Mouse (Mus musculus): ENCODE measurements around the gene Ier5. TPM values are rescaled to one million over a fixed set of nuclear protein-coding genes. Genes with fewer than 3 reads are reported as not detected.
A peak's percentile ranks its signal among the peaks of the same experiment; 100 is the strongest.

Gene Ier5
- total and polyA plus RNA-seq, 3 experiments: 47.7 to 59.3 (median 58.8) TPM

DNA sequence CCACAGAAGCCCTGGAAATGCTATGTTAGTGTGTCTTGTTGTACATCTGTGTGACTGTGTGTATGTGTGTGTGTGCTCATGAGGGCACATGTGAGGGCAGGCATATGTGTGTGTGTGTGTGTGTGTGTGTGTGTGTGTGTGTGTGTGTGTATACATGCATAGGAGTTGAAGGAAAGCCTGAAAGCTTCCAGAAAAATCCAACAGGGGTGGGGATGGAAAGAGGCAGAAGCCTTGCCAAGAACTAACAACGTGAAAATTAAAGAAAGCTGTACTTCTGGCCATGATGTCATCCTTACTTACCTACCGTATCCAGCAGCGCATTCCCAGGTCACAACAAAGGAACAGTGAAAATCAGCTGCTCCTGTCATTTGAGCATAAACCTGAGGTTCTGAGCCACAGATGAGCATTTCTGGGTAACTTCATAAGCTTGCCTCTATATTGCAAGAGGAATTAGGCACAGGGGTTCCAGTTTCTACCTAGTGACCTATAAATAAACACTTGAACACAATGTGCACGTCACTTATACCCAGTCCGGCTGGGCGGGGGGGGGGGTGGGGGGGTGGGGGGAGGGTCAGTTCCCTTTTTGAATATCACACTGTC, 45.0 kb downstream of the Ier5 start:
- H3K4me1 ChIP-seq (ENCODE audit: control insufficient read depth in 1 of 2, insufficient read depth in 2 of 2): peaks cover 50 to 88% of the 10 kb centered on the region in 2 experiments
- in situ Hi-C loops (cut with MboI; ENCODE audit: low pct_ligation_motif_present, low pct_unique_long_range_greater_than_20kb, low sequenced_read_pairs): loop anchor here (5.0 kb wide), 2 partner anchors 33 to 83 kb away; no protein-coding TSS in a partner anchor

DNA sequence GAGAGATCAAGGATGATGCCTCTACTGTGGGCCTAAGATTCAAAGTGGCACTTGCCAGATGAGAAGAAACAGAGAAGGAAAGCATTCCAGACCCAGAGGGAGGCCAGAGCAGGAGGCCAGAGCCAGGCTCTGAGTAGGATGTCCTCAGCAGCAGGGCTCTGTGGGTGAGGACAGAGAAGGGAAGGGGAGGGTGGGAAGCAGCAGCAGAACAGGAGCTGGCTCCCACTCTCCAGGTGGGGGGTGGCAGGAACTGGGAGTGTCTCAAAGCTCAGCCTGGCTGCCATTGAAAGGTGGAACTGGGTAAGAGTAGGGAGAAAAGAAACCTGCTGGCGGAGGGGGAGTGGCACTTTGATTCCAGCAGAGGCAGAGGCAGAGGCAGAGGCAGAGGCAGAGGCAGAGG, 46.1 kb downstream of the Ier5 start:
- H3K4me1 ChIP-seq (ENCODE audit: control insufficient read depth in 1 of 2, insufficient read depth in 2 of 2): peaks cover 49 to 85% of the 10 kb centered on the region in 2 experiments

More for the DNA sequence above, 45.0 kb downstream of the Ier5 start:
- no peaks in the 10 kb centered on the region for H3K9me3 ChIP-seq (replicated peaks; ENCODE audit: low read length)
- H3K79me2 ChIP-seq (replicated peaks; ENCODE audit: control insufficient read depth, extremely low read depth, insufficient read depth, poor library complexity, severe bottlenecking): no peaks in the 10 kb centered on the region
- H3K9ac ChIP-seq (ENCODE audit: insufficient read depth, low read depth): peak overlapping the region; percentile 32
- peak overlapping the region; percentile 75 for H3K27ac ChIP-seq (ENCODE audit: insufficient read depth, low read depth)
- no peak overlapping the region for H3K4me3 ChIP-seq (replicated peaks in 1 of 3; ENCODE audit: low read depth in 2 of 3, low read length in 2 of 3, poor library complexity in 1 of 3)
- no peaks in the 10 kb centered on the region for H3K36me3 ChIP-seq (replicated peaks in 1 of 2; ENCODE audit: control insufficient read depth in 1 of 2, insufficient read depth in 1 of 2, low read length in 1 of 2)
- no peak for DNase-seq (ENCODE audit: extremely low read depth)
- dilution Hi-C loops (cut with MboI; ENCODE audit: extremely low pct_ligation_motif_present, extremely low pct_unique_long_range_greater_than_20kb, low sequenced_read_pairs): no loop called here
- TF ChIP-seq KAT2A (IDR thresholded peaks at IDR 0.05; ENCODE audit: insufficient replicate concordance, low read length) (no peak), MAX (IDR thresholded peaks at IDR 0.05; ENCODE audit: low read length) (no peak), RCOR1 (conservative IDR thresholded peaks at IDR 0.05; ENCODE audit: low read depth, low read length) (peak; percentile 55; the same call in 1 of the 2 replicates), NELFE (IDR thresholded peaks at IDR 0.05; ENCODE audit: low read depth, low read length) (no peak), ETS1 (conservative IDR thresholded peaks at IDR 0.05; ENCODE audit: low read depth, low read length) (peak; percentile 55), MAZ (IDR thresholded peaks at IDR 0.05; ENCODE audit: low read depth, low read length) (0 out of 2 replicates have a peak, but pooled peaks have one; percentile 4), IRF4 (IDR thresholded peaks at IDR 0.05; ENCODE audit: low read depth, low read length) (no peak; the same call in 1 of the 2 replicates), TBP (conservative IDR thresholded peaks at IDR 0.05; ENCODE audit: low read depth, low read length) (no peak), CHD1 (IDR thresholded peaks at IDR 0.05; ENCODE audit: low read depth, low read length) (no peak), ZNF384 (IDR thresholded peaks at IDR 0.05; ENCODE audit: low read depth, low read length) (no peak), MYC (IDR thresholded peaks at IDR 0.05; ENCODE audit: low read depth, low read length) (no peak), UBTF (IDR thresholded peaks at IDR 0.05; ENCODE audit: low read depth, low read length) (no peak), MEF2A (IDR thresholded peaks at IDR 0.05; ENCODE audit: borderline replicate concordance, low read depth, low read length) (peak; percentile 78)
- no peaks in the 10 kb centered on the region for H3K27me3 ChIP-seq (replicated peaks)
- H3K4me2 ChIP-seq (ENCODE audit: insufficient read depth, low read depth, poor library complexity, severe bottlenecking): peak overlapping the region; percentile 84

More for the DNA sequence above, 46.1 kb downstream of the Ier5 start:
- Histone ChIP-seq H3K4me2 (ENCODE audit: insufficient read depth, low read depth, poor library complexity, severe bottlenecking) (no peak overlapping the region), H3K27me3 (replicated peaks) (no peaks in the 10 kb centered on the region), H3K79me2 (replicated peaks; ENCODE audit: control insufficient read depth, extremely low read depth, insufficient read depth, poor library complexity, severe bottlenecking) (no peaks in the 10 kb centered on the region; the same call in 1 of the 2 replicates), H3K9ac (ENCODE audit: insufficient read depth, low read depth) (no peak overlapping the region), H3K4me3 (replicated peaks in 1 of 3; ENCODE audit: low read depth in 2 of 3, low read length in 2 of 3, poor library complexity in 1 of 3) (no peak overlapping the region), H3K27ac (ENCODE audit: insufficient read depth, low read depth) (no peak overlapping the region), H3K36me3 (replicated peaks in 1 of 2; ENCODE audit: control insufficient read depth in 1 of 2, insufficient read depth in 1 of 2, low read length in 1 of 2) (no peaks in the 10 kb centered on the region), H3K9me3 (replicated peaks; ENCODE audit: low read length) (no peaks in the 10 kb centered on the region)
- dilution Hi-C loops (cut with MboI; ENCODE audit: extremely low pct_ligation_motif_present, extremely low pct_unique_long_range_greater_than_20kb, low sequenced_read_pairs) (no loop called here), in situ Hi-C loops (cut with MboI; ENCODE audit: low pct_ligation_motif_present, low pct_unique_long_range_greater_than_20kb, low sequenced_read_pairs) (loop anchor here (5.0 kb wide), 2 partner anchors 34 to 84 kb away; no protein-coding TSS in a partner anchor)
- no peak for DNase-seq (ENCODE audit: extremely low read depth)
- no peak for TF ChIP-seq RAD21 (IDR thresholded peaks at IDR 0.05; ENCODE audit: low read depth, low read length)
- no peak for TF ChIP-seq SIN3A (IDR thresholded peaks at IDR 0.05; ENCODE audit: low read length)
- TF ChIP-seq ZNF384 (IDR thresholded peaks at IDR 0.05; ENCODE audit: low read depth, low read length): no peak
- no peak for TF ChIP-seq PAX5 (IDR thresholded peaks at IDR 0.05; ENCODE audit: low read length)
- no peak for TF ChIP-seq USF2 (conservative IDR thresholded peaks at IDR 0.05; ENCODE audit: low read depth, low read length)
- no peak for TF ChIP-seq MAFK (IDR thresholded peaks at IDR 0.05; ENCODE audit: insufficient replicate concordance, low read length)
